Mouse (Mus musculus) A20 (cell line): ENCODE results near the gene Trpm2.

Source experiments
- DNase-seq: peaks from one replicate; pipeline ENCODE4 v3.0.0-alpha.2; 2011; ENCODE audit warnings: low read depth, low spot score

The Trpm2 gene

DNA sequence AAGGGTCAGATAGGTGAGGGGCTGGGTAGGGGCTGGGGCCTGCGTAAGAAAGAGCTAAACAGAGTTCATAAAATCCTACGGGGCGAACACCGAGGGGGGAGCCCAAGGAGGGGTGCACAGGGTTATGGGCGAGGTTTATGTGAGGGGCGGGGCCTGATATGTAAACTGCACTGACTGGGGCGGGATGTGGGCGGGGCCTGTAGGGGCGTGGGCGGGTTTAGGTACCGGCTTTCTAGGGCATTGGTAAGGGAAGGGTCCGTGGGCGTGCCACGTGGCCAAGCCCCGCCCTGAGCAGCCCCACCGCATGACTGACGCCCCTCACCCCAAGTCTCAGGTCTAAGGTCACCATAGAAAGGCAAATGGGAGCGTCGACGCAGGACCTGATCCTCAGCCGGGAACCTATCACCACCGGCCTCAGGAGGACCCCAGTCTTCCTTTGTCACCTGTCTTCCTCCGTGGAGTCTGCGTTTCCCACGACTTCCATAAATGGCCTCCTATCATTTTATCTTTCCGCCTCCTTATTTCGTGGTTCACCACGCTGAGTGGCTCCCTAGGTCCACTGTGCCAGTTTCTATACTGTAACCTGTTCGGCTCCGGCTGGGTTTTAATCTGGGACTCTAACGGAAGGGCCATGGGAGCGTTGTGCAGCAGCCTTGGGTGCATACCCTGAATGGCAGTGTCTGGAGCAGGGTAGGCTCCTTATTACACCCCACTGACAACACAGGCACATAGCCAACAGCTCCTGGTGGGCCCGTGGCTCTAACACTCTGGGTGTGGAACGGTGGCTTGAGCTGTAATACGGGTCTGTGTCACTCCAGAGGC lies 67.3 kb downstream of the Trpm2 start:
- DNase-seq: peak; percentile 94

DNA sequence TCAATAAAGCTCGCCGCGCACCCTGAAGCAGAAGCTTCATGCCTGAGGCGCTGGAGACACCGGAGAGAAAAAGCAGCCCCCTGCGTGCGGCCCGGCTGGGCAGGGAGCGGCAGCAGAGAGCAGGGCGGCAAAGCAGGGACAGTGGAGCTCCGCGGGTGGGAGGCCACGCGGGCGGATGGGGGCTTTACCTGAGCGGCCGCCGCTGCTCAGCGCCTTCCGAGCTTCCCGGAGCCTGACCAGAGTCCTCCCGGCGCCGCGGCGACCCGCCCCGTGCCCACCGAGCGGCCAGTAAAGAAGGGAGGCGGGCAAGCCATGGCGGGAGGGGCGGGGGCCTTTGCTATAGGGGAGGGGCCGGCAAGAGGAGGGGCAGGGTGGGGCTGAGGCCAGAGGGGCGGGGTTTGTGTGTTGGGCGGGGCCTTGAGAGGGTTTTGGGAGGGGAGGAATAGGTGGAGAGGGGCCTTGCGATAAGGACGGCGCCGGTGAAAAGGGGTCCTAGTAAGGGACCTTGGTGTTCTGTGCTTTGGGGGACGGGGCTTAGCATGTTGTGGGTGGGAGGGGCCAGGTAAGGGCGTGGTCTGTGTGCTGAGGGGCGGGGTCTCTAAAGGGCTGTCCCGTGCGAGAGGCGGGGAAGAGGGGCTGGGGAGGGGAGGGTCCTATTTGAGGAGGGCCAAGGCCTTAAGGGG lies 68.0 kb downstream of the Trpm2 start, which contains the start of gene Lrrc3:
Lrrc3 (minus strand) TSS at position 326 of the 683 bp plus-strand sequence.
- peak; percentile 87 for DNase-seq

GRCm38 (mm10) chr10:77901871-77902210 lies 68.5 kb downstream of the Trpm2 start:
- no peak for DNase-seq

DNA sequence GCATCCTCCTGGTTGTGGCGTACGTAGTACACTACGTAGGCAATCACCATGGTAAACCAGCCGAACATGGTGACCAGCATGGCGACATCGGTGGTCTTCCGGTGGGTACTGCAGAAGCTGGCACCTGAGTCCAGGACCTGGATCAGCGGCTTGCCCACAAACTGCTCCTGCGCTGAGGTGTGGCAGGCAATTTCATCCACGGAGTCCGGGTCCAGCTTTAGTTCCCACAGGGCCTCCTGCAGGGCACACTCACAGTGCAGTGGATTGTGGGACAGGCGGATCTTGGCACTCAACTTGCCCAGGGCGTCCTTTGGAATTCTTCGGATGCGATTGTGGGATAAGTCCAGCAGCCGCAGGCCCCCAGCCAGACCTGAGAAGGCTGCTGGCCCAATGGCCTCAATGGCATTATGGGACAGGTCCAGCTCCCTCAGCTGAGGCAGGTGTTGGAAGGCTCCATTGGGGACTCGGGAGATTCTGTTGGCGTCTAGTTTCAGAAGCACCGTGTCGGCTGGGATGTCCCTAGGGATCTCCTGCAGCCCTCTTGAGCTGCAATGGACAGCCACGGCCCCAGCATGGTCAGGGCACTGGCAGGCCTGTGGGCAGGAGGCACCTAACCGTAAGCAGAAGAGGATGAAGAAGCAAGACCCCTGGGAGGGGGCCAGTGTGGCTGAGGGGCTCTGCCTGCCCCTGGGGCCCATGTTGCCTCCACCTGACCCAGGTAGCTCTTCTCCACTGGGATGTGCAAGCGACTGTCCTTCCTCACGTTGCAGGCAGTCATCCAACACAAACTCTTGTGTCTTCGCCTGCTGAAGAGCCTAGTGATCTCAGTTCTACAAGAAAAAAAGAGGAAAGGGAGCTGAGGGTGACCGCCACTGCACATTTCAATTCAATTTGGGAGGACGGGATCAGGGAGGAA lies 69.2 kb downstream of the Trpm2 start:
- DNase-seq: peak; percentile 18

GRCm38 (mm10) chr10:77900126-77900525 lies 70.2 kb downstream of the Trpm2 start:
- DNase-seq: no peak

- DNase-seq: no peak
Measured at GRCm38 (mm10) chr10:77895562-77895961, 74.8 kb downstream of the Trpm2 start.

GRCm38 (mm10) chr10:77890987-77891565 lies 79.3 kb downstream of the Trpm2 start:
- peak; percentile 95 for DNase-seq

GRCm38 (mm10) chr10:77886007-77886747 lies 84.2 kb downstream of the Trpm2 start:
- peak; percentile 28 for DNase-seq

DNA sequence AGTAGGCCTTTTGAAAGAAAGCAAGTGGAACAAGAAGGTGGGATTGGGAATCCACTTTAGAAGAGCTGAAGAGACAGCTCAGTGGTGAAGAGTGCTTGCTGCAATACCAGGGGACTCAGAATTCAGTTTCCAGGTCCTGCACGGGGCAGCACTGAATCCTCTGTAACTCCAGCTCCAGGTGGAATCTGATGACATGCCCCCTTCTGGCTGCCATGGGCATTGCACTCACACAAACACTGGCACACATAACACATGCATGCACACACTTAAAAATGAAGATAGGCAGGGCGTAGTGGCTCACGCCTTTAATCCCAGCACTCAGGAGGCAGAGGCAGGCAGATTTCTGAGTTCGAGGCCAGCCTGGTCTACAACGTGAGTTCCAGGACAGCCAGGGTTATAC lies 87.8 kb downstream of the Trpm2 start:
- DNase-seq: peak; percentile 21

DNA sequence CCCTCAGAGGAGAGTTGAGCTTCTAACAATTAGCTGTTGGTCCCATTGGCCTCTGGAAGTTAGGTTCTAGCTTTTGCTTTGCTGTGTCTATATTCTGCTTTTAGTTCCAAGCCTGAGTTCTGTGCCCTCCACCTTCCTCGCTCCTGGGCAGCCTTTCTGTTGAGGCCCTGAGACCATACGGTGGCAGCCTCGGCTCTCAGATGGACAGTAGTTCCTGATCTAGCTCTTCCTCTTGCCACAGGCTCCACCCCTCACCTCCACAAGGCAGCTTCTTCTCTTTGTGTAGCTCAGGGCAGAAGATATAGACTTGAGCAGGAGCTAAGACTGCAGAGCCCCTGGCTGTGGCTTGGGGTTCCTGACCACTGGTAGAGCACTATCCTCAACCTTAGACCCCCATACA lies 90.1 kb downstream of the Trpm2 start:
- DNase-seq: peak; percentile 68

GRCm38 (mm10) chr10:77878985-77879384 lies 91.4 kb downstream of the Trpm2 start:
- peak; percentile 17 for DNase-seq

- no peak for DNase-seq
Measured at GRCm38 (mm10) chr10:77869651-77870050, 100.7 kb downstream of the Trpm2 start.

GRCm38 (mm10) chr10:77867546-77867945 lies 102.8 kb downstream of the Trpm2 start:
- DNase-seq: no peak

DNA sequence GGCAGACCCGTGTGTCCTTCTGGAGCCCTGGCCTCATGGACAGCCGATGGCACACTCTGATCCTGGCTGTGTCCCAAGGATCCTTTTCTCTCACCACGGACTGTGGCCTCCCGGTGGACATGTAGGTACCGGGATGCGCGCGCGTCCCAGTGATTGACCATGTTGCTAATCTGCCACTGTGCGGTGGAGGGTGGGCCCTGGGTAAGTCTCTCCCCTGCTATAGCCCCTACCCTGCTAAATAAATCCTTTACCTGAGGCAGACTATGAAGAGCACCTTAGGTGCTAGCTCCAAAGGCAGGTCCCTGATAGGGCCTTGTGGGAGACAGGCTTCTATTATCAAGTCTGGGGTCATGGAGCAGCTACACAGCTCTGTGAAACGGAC lies 105.6 kb downstream of the Trpm2 start:
- no peak for DNase-seq

GRCm38 (mm10) chr10:77864067-77864761 lies 106.1 kb downstream of the Trpm2 start:
- DNase-seq: peak; percentile 94

- no peak for DNase-seq
Measured at GRCm38 (mm10) chr10:77861675-77862074, 108.7 kb downstream of the Trpm2 start, which contains the start of gene Gm3285. Gm3285 (plus strand) TSS chr10:77861975.
